Mouse (Mus musculus) stomach, postnatal 0 days (tissue): ENCODE results near the gene Suv39h1. TPM values are rescaled to one million over a fixed set of nuclear protein-coding genes. Genes with fewer than 3 reads are reported as not detected.
"Not testable (repeated sequence)": the region's sequence is repeated elsewhere in the genome, so short reads cannot be mapped to it uniquely, and the experiment has no call there.

Source experiments
- ATAC-seq: fragments of 200-750 bp; cut with Nextera tagmentation; 2 replicates; pipeline ENCODE4 v1.8.0; 2017; ENCODE audit not compliant: low FRiP score, low TSS enrichment
- DNase-seq: peaks from one replicate; pipeline ENCODE4 v3.0.0-alpha.2; 2016; ENCODE audit warnings: low spot score
- H3K27ac ChIP-seq: fragments of 300-500 bp; sonication (generic); replicated peaks from 2 replicates; pipeline ENCODE4 v1.5.1; 2014; ENCODE audit warnings: mild to moderate bottlenecking, control low read depth
- H3K27me3 ChIP-seq: fragments of 300-500 bp; sonication (generic); 2 replicates; pipeline ENCODE4 v1.6.1; 2014; ENCODE audit warnings: low read length; ENCODE audit not compliant: control insufficient read depth, insufficient read depth
- H3K36me3 ChIP-seq: fragments of 300-500 bp; sonication (generic); 2 replicates; pipeline ENCODE4 v1.6.1; 2014; ENCODE audit warnings: low read length, mixed read lengths; ENCODE audit not compliant: control insufficient read depth, insufficient read depth
- H3K4me1 ChIP-seq: fragments of 300-500 bp; sonication (generic); replicated peaks from 2 replicates; pipeline ENCODE4 v1.6.1; 2014; ENCODE audit warnings: antibody characterized with exemption; ENCODE audit not compliant: control insufficient read depth, insufficient read depth
- H3K4me2 ChIP-seq: fragments of 300-500 bp; sonication (generic); replicated peaks from 2 replicates; pipeline ENCODE4 v1.6.1; 2014; ENCODE audit warnings: low read depth, mild to moderate bottlenecking, control low read depth, moderate library complexity
- H3K4me3 ChIP-seq: fragments of 300-500 bp; sonication (generic); 2 replicates; pipeline ENCODE4 v1.5.1; 2014; ENCODE audit warnings: low read depth, low read length, control low read depth
- H3K9ac ChIP-seq: fragments of 300-500 bp; sonication (generic); 2 replicates; pipeline ENCODE4 v1.6.1; 2014; ENCODE audit warnings: mild to moderate bottlenecking, low read length, control low read depth, mixed read lengths
- H3K9me3 ChIP-seq: fragments of 300-500 bp; sonication (generic); 2 replicates; pipeline ENCODE4 v1.6.1; 2016; ENCODE audit warnings: low read length; ENCODE audit not compliant: control insufficient read depth
- CTCF ChIP-seq: IDR thresholded peaks from 2 replicates; pipeline ENCODE4 v1.5.1; 2016; ENCODE audit warnings: antibody characterized with exemption, low read depth, mild to moderate bottlenecking, moderate library complexity
- EP300 ChIP-seq: optimal IDR thresholded peaks from 2 replicates; pipeline ENCODE3; 2016; ENCODE audit warnings: antibody characterized with exemption
- WGBS: fragments of 180-500 bp; shearing (Covaris S2); extraction: QIAGEN DNeasy Blood & Tissue Kit; methylation state at CpG from one replicate; pipeline ENCODE4 v1.1.7; 2014; 5-methylcytosine and 5-hydroxymethylcytosine counted together
- polyA plus RNA-seq: library from polyadenylated mRNA; unstranded; fragments of >200 nt; fragmentation: Nextera tagmentation; extraction: Ambion mirVana; gene quantifications from 2 replicates; pipeline ENCODE4 v1.2.1, GENCODE M21; 2015

The Suv39h1 gene
- polyA plus RNA-seq, 1 experiment from 2014 or later, result 12.3 TPM

DNA sequence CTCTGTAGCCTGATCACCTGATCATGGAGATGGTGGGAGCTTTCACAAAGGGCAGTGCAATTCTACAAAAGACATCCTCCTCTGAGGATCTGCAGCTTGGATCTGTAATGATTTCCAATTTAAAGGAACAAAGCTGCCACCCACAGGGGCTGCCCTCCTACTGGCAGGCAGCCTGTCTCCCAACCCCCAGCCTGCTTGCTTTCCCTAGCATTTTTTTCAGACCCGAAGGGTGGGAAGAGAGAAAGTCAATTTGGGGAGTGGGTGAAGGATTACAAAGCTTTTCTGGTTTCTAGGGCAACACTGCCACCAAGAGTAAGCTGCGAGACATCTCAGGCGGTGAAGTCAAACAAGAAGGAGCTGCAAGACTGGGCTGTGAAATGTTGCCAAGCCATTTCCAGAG lies 26.5 kb upstream of the Suv39h1 start:
- Histone ChIP-seq H3K9ac (no peak overlapping the region), H3K9me3 (no peaks in the 10 kb centered on the region), H3K4me3 (no peak overlapping the region), H3K36me3 (no peaks in the 10 kb centered on the region), H3K27ac (no peak overlapping the region), H3K4me2 (no peak overlapping the region), H3K27me3 (no peaks in the 10 kb centered on the region), H3K4me1 (no peaks in the 10 kb centered on the region)
- ATAC-seq (no peak), DNase-seq (peak; percentile 16)
- 27% methylated on average over 3 of the region's 3 CpGs for WGBS
- no peak for TF ChIP-seq EP300
- peak; percentile 56 for TF ChIP-seq CTCF

DNA sequence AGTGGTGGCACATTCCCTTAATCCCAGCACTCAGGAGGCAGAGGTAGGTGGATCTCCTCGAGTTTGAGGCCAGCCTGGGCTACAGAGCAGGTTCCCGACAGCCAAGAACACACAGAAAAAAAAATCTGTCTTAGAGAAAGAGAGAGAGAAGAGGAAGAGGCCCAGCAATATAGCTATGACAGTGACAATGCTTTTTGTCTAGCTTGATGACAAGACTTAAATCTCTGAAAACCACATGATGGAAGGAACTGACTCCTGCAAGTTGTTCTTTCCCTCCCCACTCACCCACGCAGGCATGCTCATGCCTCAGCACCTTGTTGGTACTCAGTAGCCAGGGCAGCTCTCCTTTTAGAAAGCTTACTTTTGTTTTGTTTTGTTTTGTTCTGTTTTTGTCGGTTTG lies 24.9 kb upstream of the Suv39h1 start:
- TF ChIP-seq EP300 (no peak), CTCF (no peak)
- no peak overlapping the region for H3K9ac ChIP-seq
- WGBS, result 49% methylated on average over 4 of the region's 4 CpGs
- no peak for DNase-seq
- H3K36me3 ChIP-seq, result no peaks in the 10 kb centered on the region
- no peak overlapping the region for H3K4me3 ChIP-seq
- no peaks in the 10 kb centered on the region for H3K4me1 ChIP-seq
- H3K27ac ChIP-seq, result no peak overlapping the region
- H3K9me3 ChIP-seq, result no peaks in the 10 kb centered on the region
- no peak overlapping the region for H3K4me2 ChIP-seq
- ATAC-seq, result no peak
- no peaks in the 10 kb centered on the region for H3K27me3 ChIP-seq

GRCm38 (mm10) chrX:8096787-8097242 lies 22.3 kb upstream of the Suv39h1 start:
- WGBS, result 25% methylated on average over 14 of the region's 19 CpGs
- no peak overlapping the region for H3K27ac ChIP-seq

GRCm38 (mm10) chrX:8096068-8096786 lies 21.7 kb upstream of the Suv39h1 start:
- H3K9me3 ChIP-seq, DNase-seq, H3K36me3 ChIP-seq, H3K4me1 ChIP-seq, H3K9ac ChIP-seq, H3K27ac ChIP-seq, H3K27me3 ChIP-seq: not testable (repeated sequence)
- WGBS, result 21% methylated on average over 18 of the region's 48 CpGs
- H3K4me3 ChIP-seq, result peak overlapping the region; percentile 18; the same call in 1 of the 2 replicates
- peak overlapping the region; percentile 36; the same call in 1 of the 2 replicates for H3K4me2 ChIP-seq
- ATAC-seq, result peak; percentile 95

More at GRCm38 (mm10) chrX:8096787-8097242, 22.3 kb upstream of the Suv39h1 start:
- TF ChIP-seq CTCF, result no peak
- TF ChIP-seq EP300, result no peak
- Histone ChIP-seq H3K4me1 (no peaks in the 10 kb centered on the region), H3K4me2 (peak overlapping the region; percentile 40), H3K4me3 (no peak overlapping the region), H3K9me3 (no peaks in the 10 kb centered on the region), H3K36me3 (no peaks in the 10 kb centered on the region), H3K27me3 (no peaks in the 10 kb centered on the region), H3K9ac (0 out of 2 replicates have a peak overlapping the region, but pooled peaks have one; percentile 35)
- ATAC-seq, result peak; percentile 98
- peak; percentile 95 for DNase-seq

- DNase-seq, result no peak
- H3K9me3 ChIP-seq, result no peaks in the 10 kb centered on the region
- H3K4me2 ChIP-seq, result peak overlapping the region; percentile 36; the same call in 1 of the 2 replicates
- H3K4me1 ChIP-seq, result no peaks in the 10 kb centered on the region
- peak overlapping the region; percentile 18; the same call in 1 of the 2 replicates for H3K4me3 ChIP-seq
- no peaks in the 10 kb centered on the region for H3K36me3 ChIP-seq
- TF ChIP-seq EP300 (no peak), CTCF (no peak)
- no peak for ATAC-seq
- no peak overlapping the region for H3K9ac ChIP-seq
- H3K27me3 ChIP-seq, result no peaks in the 10 kb centered on the region
- no peak overlapping the region for H3K27ac ChIP-seq
- 73% methylated on average over 10 of the region's 10 CpGs for WGBS
Observed at GRCm38 (mm10) chrX:8095546-8095945, 21.0 kb upstream of the Suv39h1 start.

DNA sequence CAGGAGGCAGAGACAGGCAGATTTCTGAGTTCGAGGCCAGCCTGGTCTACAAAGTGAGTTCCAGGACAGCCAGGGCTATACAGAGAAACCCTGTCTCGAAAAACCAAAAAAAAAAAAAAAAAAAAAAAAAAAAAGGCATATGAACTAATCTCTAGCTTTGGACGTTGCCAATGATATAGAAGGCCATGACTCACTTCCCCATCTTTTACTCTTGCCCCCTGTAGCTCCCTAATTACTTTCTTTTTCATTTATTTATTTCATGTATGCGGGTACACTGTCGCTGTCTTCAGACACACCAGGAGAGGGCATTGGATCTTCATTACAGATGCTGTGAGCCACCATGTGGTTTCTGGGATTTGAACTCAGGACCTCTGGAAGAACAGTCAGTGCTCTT lies 16.4 kb upstream of the Suv39h1 start:
- H3K4me3 ChIP-seq, H3K27me3 ChIP-seq, H3K4me2 ChIP-seq, H3K9ac ChIP-seq, ATAC-seq, H3K9me3 ChIP-seq, H3K27ac ChIP-seq, H3K36me3 ChIP-seq, DNase-seq, H3K4me1 ChIP-seq: not testable (repeated sequence)
- 69% methylated on average over 4 of the region's 5 CpGs for WGBS
